Mouse (Mus musculus) ES-E14 (cell line): ENCODE data around the gene Ms4a15. TPM values are rescaled to one million over a fixed set of nuclear protein-coding genes. Genes with fewer than 3 reads are reported as not detected.

Source experiments
- DNase-seq: peaks from one replicate; pipeline ENCODE4 v3.0.0-alpha.2; 2013; ENCODE audit warnings: low read depth, low spot score
- H3K27ac ChIP-seq: 2 replicates; pipeline ENCODE4 v1.5.1; 2012; ENCODE audit warnings: low read depth, mild to moderate bottlenecking, low read length, moderate library complexity, mixed read lengths; ENCODE audit not compliant: poor library complexity, insufficient read depth, severe bottlenecking
- H3K36me3 ChIP-seq: 2 replicates; pipeline ENCODE4 v1.6.1; 2012; ENCODE audit warnings: mild to moderate bottlenecking, low read length, moderate library complexity, mixed read lengths; ENCODE audit not compliant: control insufficient read depth, poor library complexity, insufficient read depth, severe bottlenecking
- H3K4me1 ChIP-seq, 2 experiments: fragments of 150-350 bp in 1 of 2; sonication (generic) in 1 of 2; 2 replicates each; pipeline ENCODE4 v1.6.1; 2012; ENCODE audit warnings: low read length in 2 of 2, mild to moderate bottlenecking in 1 of 2, mixed read lengths in 1 of 2; ENCODE audit not compliant: control insufficient read depth in 2 of 2, insufficient read depth in 2 of 2, poor library complexity in 1 of 2
- H3K4me3 ChIP-seq, 2 experiments: fragments of 150-350 bp in 1 of 2; sonication (generic) in 1 of 2; 2 replicates each; pipeline ENCODE4 v1.5.1; 2012; ENCODE audit warnings: low read length in 2 of 2, low read depth in 1 of 2, mild to moderate bottlenecking in 1 of 2, mixed read lengths in 1 of 2; ENCODE audit not compliant: insufficient read depth in 1 of 2, poor library complexity in 1 of 2, severe bottlenecking in 1 of 2
- H3K9ac ChIP-seq: 2 replicates; pipeline ENCODE4 v1.6.1; 2012; ENCODE audit warnings: low read depth, mild to moderate bottlenecking, low read length, mixed read lengths; ENCODE audit not compliant: poor library complexity, insufficient read depth, severe bottlenecking
- H3K9me3 ChIP-seq: fragments of 150-350 bp; sonication (generic); 2 replicates; pipeline ENCODE4 v1.6.1; 2012; ENCODE audit warnings: low read depth, mild to moderate bottlenecking, low read length; ENCODE audit not compliant: control insufficient read depth, insufficient read depth
- CHD2 ChIP-seq: IDR thresholded peaks from 2 replicates; pipeline ENCODE4 v1.6.1; 2014; ENCODE audit warnings: mild to moderate bottlenecking, low read depth, low read length, inconsistent platforms
- HCFC1 ChIP-seq: IDR thresholded peaks from 2 replicates; pipeline ENCODE4 v1.6.1; 2012; ENCODE audit warnings: low read length, inconsistent platforms, borderline replicate concordance; ENCODE audit not compliant: insufficient read depth
- MAFK ChIP-seq: IDR thresholded peaks from 2 replicates; pipeline ENCODE4 v1.6.1; 2014; ENCODE audit warnings: mild to moderate bottlenecking, low read depth, low read length, inconsistent platforms; ENCODE audit not compliant: insufficient read depth
- ZC3H11A ChIP-seq: IDR thresholded peaks from 2 replicates; pipeline ENCODE4 v1.6.1; 2012; ENCODE audit warnings: low read depth, mild to moderate bottlenecking, inconsistent platforms, low read length, borderline replicate concordance
- ZNF384 ChIP-seq: IDR thresholded peaks from 2 replicates; pipeline ENCODE4 v1.6.1; 2012; ENCODE audit warnings: low read depth, low read length, inconsistent platforms
- in situ Hi-C, 2 experiments: fragments of 600-800 bp; cut with MboI; formaldehyde crosslinking; loops; one replicate each; pipeline ENCODE4 v1.15.1; 2025; ENCODE audit warnings: low sequenced_read_pairs in 2 of 2, inconsistent platforms in 1 of 2; ENCODE audit not compliant: unreplicated experiment in 2 of 2
- total RNA-seq: library from RNA; depleted of rRNA; stranded (reverse); fragments of 300-350 nt; gene quantifications from 2 replicates; pipeline ENCODE4 v1.2.3, GENCODE M21; 2012

Gene Ms4a15
- total RNA-seq, 1 experiment: not detected

DNA sequence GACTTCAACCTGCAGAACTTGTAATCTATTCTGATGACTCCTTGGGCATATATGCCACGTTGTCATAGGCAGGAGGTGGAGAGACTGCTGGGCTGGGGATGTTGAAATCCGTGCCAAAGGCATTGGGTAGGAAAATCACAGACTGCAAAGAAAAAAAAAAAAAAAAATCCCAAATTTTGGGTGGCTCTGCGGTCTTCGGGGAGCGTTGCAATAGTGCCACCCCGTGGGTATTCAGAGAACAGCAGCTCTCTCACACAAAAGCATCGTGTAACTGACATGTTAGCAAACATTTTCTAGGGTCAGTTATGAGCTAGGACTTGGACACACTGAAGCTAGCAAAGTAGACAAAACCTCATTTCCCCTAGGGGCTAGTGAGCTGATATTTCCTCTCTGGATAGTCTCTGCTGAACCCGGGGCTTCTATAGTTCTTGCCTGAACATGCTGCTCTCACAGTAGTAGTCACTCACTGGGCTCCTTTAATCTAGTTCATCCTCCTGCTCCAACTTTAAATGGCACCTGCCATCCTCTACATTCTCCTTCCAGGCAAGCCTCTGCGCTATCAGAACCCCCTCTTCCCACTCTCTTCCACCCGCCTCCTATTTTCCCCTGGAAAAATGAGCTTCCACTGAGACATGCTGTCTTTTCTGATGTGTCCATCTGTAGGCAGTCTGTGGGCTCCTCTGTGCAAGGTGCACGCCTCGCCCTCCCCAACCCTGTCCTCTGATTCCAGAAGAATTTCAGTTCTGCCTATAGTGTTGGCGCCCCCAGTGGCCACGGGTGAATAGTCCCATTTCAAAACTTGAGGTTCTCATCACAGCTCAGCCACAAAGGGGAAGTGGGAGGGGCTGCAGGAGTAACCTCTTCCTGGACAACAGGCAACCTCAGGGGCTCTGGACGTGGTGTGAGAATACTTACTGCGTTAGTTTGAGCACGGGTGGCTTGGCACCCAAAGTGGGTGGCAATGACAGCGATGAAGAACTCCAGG lies 13.6 kb downstream of the Ms4a15 start:
- in situ Hi-C loops: no loop called here
- TF ChIP-seq ZNF384 (peak; percentile 97), MAFK (no peak), ZC3H11A (peak; percentile 77; the same call in 1 of the 2 replicates)
- no peaks in the 10 kb centered on the region for H3K9me3 ChIP-seq
- H3K27ac ChIP-seq: no peak overlapping the region
- DNase-seq: peak; percentile 88
- H3K9ac ChIP-seq: no peak overlapping the region; the same call in 1 of the 2 replicates
- H3K36me3 ChIP-seq: no peaks in the 10 kb centered on the region
- H3K4me1 ChIP-seq: peaks cover 4 to 20% of the 10 kb centered on the region in 2 experiments
- peak overlapping the region in 1 of 2 experiments; percentile 14; a peak in 1 of 4 replicates for H3K4me3 ChIP-seq

DNA sequence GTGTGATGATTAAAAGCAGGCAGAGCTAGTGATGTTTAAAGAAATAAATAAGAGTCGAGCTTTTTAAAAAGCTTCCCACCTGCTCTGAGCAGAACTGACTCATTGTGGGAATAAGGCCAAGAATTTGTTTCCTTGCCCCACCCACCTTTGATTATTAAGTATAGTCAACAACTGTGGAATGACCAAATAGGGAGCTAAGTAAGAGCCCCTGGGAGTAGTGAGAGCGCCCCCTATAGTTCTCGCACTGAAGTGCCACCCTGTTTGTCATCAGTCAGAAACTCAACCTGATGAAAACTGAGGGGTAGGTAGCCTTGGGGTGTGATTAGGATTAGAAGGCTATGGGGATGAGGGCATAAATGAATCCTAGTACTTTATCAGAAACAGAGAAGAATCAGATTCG lies 16.7 kb downstream of the Ms4a15 start:
- no peaks in the 10 kb centered on the region for H3K9me3 ChIP-seq
- peak; percentile 38 for DNase-seq
- peaks cover 16 to 25% of the 10 kb centered on the region in 2 experiments for H3K4me1 ChIP-seq
- TF ChIP-seq ZNF384: no peak
- no peak for TF ChIP-seq CHD2
- TF ChIP-seq MAFK: no peak
- TF ChIP-seq HCFC1: no peak
- TF ChIP-seq ZC3H11A: no peak
- no peak overlapping the region for H3K4me3 ChIP-seq
- H3K27ac ChIP-seq: no peak overlapping the region
- in situ Hi-C loops: no loop called here
- no peak overlapping the region for H3K9ac ChIP-seq
- no peaks in the 10 kb centered on the region for H3K36me3 ChIP-seq

DNA sequence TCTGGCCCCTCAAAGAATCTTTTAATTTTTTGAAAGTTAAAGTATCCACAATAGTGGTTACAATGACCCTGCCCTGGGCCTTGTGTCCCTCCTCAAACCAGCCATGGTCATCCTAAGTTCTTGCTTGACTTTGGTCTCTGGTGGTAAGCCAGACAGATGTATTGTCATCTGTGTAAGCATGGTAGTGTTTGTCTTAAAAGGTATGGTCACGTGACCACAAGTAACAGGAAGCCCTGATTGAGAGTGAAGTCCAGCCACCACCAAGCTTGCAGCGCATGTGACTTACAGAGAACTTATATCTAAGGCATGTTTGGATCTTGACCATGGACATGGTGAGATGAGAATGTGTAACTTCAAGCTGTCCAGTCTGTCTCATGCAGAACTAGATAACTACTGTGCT lies 17.9 kb downstream of the Ms4a15 start:
- Histone ChIP-seq H3K9me3 (no peaks in the 10 kb centered on the region), H3K4me3 (no peak overlapping the region), H3K9ac (no peak overlapping the region), H3K27ac (no peak overlapping the region), H3K4me1 (peaks cover 16 to 23% of the 10 kb centered on the region in 2 experiments), H3K36me3 (no peaks in the 10 kb centered on the region)
- TF ChIP-seq ZNF384 (no peak), HCFC1 (no peak), MAFK (no peak), CHD2 (no peak)
- no peak for DNase-seq
- in situ Hi-C loops: no loop called here

DNA sequence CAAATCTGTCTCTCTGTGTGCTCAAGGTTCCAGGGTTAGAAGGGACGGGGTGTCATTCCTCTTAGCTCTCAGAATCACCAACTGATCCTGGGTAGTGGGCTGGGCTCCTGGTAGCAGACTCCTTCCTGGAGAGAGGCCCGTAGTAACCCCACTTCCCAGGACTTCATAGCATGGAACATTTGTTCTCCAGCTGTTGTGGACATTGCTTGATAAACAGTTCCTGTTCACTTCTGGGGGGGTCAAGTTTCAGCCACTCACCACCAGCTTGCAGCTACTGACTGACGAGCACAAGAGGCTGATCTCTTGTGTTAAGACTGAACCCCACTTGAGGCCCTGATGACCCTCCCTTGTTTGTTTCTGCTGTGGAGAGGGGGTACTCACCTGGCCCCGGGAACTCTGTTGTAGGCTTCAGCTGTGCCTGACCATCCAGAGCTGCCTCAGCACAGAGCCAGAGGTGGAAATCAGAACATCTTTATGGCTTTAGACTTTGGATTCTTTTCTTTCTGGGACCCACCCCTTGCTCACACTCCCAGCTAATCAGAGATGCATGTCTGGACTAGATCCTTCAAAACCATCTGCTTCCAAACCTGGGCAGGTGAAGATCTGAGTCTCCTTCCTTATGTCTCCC lies 18.7 kb downstream of the Ms4a15 start, which contains the start of gene Ms4a10:
Gene Ms4a10, minus strand, starts transcription at position 433 of the 628 bp plus-strand sequence.
- Histone ChIP-seq H3K9me3 (no peaks in the 10 kb centered on the region), H3K36me3 (no peaks in the 10 kb centered on the region), H3K9ac (no peak within 1 kb of the TSS), H3K27ac (no peak within 1 kb of the TSS), H3K4me1 (peaks cover 16 to 20% of the 10 kb centered on the region in 2 experiments), H3K4me3 (no peak within 1 kb of the TSS)
- in situ Hi-C loops: loop anchor here in 1 of 2 experiments (25.0 kb wide), 1 partner anchor 262 kb away; no protein-coding TSS in a partner anchor
- TF ChIP-seq HCFC1: no peak
- no peak for DNase-seq
